Mouse (Mus musculus): ENCODE results near the gene Itga1. TPM values are rescaled to one million over a fixed set of nuclear protein-coding genes. Genes with fewer than 3 reads are reported as not detected.

The Itga1 gene
- polyA plus RNA-seq, 1 experiment from 2014 or later = 3.8 TPM

DNA sequence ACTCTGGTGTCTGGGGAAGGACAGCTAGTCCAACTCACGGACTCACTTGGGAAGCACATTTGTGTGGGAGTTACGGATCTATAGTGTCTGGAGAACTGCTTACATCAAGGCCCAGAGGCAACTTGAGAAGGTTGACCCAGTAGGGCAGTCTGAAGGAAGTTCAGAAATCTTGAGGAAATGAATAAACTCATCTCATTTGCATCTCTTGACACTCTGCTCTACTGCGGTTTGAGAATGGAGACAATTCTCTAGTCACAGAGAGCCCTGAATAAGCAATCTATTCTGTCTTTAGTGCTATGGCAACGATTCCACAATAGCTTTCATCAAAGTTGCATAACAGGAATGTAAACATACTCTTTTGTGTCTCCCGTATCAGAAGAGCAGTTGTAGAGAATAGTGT is 4.8 kb downstream of the Itga1 start:
- no peak overlapping the region for H3K27ac ChIP-seq
- peaks cover 5% of the 10 kb centered on the region; the same call in 1 of the 2 replicates for H3K4me1 ChIP-seq
- H3K27me3 ChIP-seq = no peaks in the 10 kb centered on the region; the same call in 1 of the 2 replicates
- WGBS = 73% methylated on average over 5 of the region's 5 CpGs
- no peaks in the 10 kb centered on the region for H3K36me3 ChIP-seq
- no peaks in the 10 kb centered on the region for H3K9me3 ChIP-seq
- H3K4me2 ChIP-seq (replicated peaks) = no peak overlapping the region
- no peak for ATAC-seq (ENCODE audit: insufficient number of reproducible peaks, insufficient read depth, low FRiP score, low TSS enrichment)
- H3K9ac ChIP-seq = no peak overlapping the region
- H3K4me3 ChIP-seq = no peak overlapping the region

DNA sequence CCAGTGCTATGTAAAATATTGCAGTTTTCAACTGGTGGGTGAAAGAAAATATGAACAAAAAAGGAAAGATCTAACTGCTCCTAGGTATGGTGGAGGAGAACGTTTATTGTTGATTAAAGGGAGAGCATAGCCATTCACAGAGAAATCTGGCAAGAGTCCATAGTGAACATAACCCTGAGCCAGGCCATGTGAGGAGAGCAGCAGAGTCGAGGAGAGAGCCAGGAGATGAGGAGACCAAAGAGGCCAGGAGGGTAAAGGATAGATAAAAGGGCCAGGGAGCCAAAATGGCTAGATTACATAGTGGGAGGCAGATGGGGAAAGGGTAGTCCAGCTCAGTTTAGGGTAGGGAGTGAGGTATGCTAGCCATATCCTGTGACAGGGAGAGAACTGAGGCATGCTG is 5.5 kb downstream of the Itga1 start:
- 64% methylated on average over 2 of the region's 2 CpGs for WGBS
- H3K4me3 ChIP-seq = no peak overlapping the region

DNA sequence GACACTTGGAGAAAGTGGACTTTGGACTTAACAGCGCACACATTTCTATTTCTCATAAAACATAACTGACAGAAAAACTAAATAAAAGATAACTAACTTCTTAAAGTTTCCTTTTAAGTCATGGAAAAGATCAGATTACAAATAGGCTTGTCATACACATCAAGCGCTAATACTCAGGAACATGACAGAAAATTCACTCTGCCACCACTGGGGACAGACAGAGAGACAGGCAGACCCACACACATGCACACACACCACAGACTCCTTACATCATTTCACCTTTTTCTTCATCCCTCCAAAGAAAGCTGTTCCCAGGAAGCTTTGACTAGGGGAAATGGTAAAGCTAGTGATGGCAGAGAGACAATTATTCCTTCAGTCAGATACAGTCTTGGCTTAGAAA is 6.4 kb downstream of the Itga1 start:
- no peaks in the 10 kb centered on the region for H3K9me3 ChIP-seq
- WGBS = 83% methylated on average over 2 of the region's 2 CpGs
- H3K27me3 ChIP-seq = no peaks in the 10 kb centered on the region
- H3K36me3 ChIP-seq = no peaks in the 10 kb centered on the region
- ATAC-seq (ENCODE audit: insufficient number of reproducible peaks, insufficient read depth, low FRiP score, low TSS enrichment) = no peak
- H3K4me2 ChIP-seq (replicated peaks) = no peak overlapping the region
- H3K27ac ChIP-seq = no peak overlapping the region
- H3K4me3 ChIP-seq = no peak overlapping the region
- H3K4me1 ChIP-seq = no peaks in the 10 kb centered on the region
- H3K9ac ChIP-seq = no peak overlapping the region

More for the DNA sequence above, 5.5 kb downstream of the Itga1 start:
- no peak overlapping the region for H3K9ac ChIP-seq
- no peak for ATAC-seq (ENCODE audit: insufficient number of reproducible peaks, insufficient read depth, low FRiP score, low TSS enrichment)
- H3K27ac ChIP-seq = no peak overlapping the region
- no peaks in the 10 kb centered on the region for H3K9me3 ChIP-seq
- no peak overlapping the region for H3K4me2 ChIP-seq (replicated peaks)
- no peaks in the 10 kb centered on the region for H3K36me3 ChIP-seq
- H3K4me1 ChIP-seq = peaks cover 2% of the 10 kb centered on the region; the same call in 1 of the 2 replicates
- H3K27me3 ChIP-seq = no peaks in the 10 kb centered on the region; the same call in 1 of the 2 replicates

DNA sequence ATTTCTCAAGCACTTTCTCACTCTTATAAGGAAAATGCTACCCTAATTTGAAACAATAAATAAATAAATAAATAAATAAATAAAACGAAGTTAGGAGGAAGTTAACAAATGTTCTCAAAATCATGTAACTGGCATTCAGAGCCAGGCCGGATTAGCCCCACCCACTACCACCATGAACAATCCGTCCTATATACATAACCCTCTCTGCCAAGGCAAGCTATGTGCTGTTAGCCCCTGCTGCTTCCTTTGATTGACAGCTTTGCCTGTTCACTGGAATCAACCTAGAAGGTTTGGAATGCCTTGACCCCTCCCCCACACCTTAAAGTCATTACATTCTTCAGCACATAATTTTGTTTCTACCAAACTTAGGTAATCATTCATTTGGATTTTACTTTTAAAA is 10.3 kb downstream of the Itga1 start:
- Histone ChIP-seq H3K27me3 (no peaks in the 10 kb centered on the region), H3K4me2 (replicated peaks) (no peak overlapping the region), H3K4me1 (peaks cover 10% of the 10 kb centered on the region; the same call in 1 of the 2 replicates), H3K9me3 (peaks cover 7% of the 10 kb centered on the region; the same call in 1 of the 2 replicates), H3K9ac (no peak overlapping the region), H3K27ac (no peak overlapping the region), H3K36me3 (peaks cover 18% of the 10 kb centered on the region), H3K4me3 (no peak overlapping the region)
- 63% methylated on average over 3 of the region's 3 CpGs for WGBS
- no peak for ATAC-seq (ENCODE audit: insufficient number of reproducible peaks, insufficient read depth, low FRiP score, low TSS enrichment)

DNA sequence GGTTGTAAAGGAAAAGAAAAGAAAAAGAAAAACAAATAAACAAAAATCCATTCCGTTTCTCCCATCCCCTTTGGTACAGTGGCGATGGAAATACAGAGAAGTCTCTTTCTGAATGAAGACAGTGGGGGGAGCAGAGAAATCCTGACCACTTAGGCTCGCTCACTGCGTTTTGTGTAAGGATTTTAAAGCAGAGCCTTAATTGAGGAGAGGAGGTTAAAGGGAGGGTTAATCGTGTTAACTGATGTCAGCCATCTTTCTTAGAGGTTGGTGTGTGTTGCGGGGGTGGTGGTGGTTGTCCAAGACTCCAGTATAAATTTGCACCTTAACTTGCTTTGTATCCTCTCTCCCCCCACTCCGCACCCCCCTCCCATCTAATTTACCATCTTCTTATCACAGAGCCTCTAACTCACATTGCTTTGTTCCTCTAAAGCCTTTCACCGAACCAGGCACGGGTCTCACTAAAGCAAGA is 10.8 kb downstream of the Itga1 start:
- ATAC-seq (ENCODE audit: insufficient number of reproducible peaks, insufficient read depth, low FRiP score, low TSS enrichment) = no peak
- Histone ChIP-seq H3K27me3 (no peaks in the 10 kb centered on the region), H3K4me3 (peak overlapping the region; percentile 70; the same call in 1 of the 2 replicates), H3K27ac (peak overlapping the region; percentile 90; the same call in 1 of the 2 replicates), H3K4me2 (replicated peaks) (peak overlapping the region; percentile 90), H3K4me1 (peaks cover 10% of the 10 kb centered on the region; the same call in 1 of the 2 replicates), H3K9ac (peak overlapping the region; percentile 61; the same call in 1 of the 2 replicates), H3K36me3 (peaks cover 19% of the 10 kb centered on the region), H3K9me3 (peaks cover 7% of the 10 kb centered on the region; the same call in 1 of the 2 replicates)
- 50% methylated on average over 9 of the region's 9 CpGs for WGBS

DNA sequence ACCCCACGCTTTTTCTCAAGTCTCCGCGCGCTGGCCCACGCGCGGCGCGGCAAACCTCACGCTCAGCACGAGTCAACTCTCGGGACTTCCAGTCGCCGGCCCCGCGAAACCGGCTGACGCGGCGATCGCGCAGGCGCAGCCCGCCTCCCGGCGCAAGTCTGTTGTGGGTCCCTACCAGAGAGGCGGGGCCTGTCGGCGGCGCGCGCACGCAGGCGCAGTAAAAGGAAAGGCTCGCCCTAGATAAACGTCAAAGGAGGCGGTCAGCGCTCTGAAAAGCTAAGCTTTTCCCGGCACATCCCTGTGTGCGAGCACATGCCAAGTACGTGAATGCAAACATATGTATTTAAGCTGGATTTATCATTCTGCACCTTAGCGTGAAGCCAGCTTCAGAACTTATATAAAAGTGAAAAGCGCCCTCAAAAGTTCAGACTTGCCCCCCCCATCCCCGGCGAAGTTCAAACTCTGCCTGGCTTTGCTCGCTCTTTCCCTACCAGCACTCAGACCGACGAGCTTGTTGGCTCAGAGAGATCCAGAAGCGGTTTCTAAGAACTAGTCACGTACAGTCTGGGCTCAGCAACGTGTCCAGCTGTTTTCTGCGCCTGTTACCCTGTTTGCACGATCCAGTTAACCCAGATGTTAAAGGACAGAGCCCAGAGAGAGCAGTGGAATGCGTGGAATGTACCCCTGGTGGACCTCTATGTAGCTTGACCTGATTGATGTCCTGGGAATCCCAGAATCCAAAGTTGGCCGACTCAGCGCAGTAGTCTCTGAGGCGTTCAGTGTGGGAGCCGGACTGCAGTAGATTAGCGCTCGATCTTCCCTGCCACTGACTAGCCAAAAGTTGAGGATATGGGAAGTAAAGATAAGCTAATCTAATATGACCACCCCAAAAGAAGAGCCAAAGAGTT is 11.4 kb downstream of the Itga1 start, which contains the start of gene Pelo:
TSS of gene Pelo (minus strand) at position 118 of the 908 bp plus-strand sequence.
- no peaks in the 10 kb centered on the region for H3K27me3 ChIP-seq
- ATAC-seq (ENCODE audit: insufficient number of reproducible peaks, insufficient read depth, low FRiP score, low TSS enrichment) = peak; percentile 93
- H3K4me1 ChIP-seq = peaks cover 10% of the 10 kb centered on the region; the same call in 1 of the 2 replicates
- H3K9me3 ChIP-seq = peaks cover 7% of the 10 kb centered on the region; the same call in 1 of the 2 replicates
- H3K27ac ChIP-seq = peak within 1 kb of the TSS; percentile 90
- H3K4me2 ChIP-seq (replicated peaks) = peak within 1 kb of the TSS; percentile 90
- peak within 1 kb of the TSS; percentile 82 for H3K9ac ChIP-seq
- peaks cover 19% of the 10 kb centered on the region for H3K36me3 ChIP-seq
- peak within 1 kb of the TSS; percentile 70 for H3K4me3 ChIP-seq
- under 1% methylated on average over 59 of the region's 60 CpGs for WGBS

DNA sequence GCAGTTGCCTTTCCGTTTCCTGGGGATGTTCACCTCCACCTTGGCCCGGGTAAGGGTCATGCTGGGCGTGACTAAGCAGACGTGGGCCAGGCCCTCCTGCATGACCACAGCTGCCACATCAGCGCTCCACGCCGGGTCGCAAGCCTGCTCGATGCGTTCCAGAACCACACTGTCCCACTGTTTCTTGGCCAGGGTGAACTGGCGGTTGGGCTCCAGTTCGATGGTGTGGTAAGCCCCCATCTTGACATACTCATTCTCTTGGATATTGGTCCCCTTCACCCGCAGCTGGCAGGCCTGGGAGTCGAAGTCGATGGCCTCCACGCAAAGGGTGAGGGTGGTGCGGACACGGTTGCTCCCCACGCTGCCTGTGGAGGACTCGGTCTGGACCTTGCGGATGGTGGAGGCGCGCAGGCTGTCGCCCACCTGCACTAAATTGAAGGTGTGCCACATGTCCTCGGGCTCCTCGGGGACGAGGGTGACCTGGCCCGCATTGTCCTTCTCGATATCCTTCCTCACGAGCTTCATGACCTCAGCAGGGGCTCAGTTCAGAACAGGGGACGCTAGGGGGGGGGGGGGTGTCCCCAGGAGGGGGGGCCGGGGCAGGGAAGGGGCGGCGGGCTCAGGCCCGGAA is 12.3 kb downstream of the Itga1 start:
- 9% methylated on average over 31 of the region's 35 CpGs for WGBS

DNA sequence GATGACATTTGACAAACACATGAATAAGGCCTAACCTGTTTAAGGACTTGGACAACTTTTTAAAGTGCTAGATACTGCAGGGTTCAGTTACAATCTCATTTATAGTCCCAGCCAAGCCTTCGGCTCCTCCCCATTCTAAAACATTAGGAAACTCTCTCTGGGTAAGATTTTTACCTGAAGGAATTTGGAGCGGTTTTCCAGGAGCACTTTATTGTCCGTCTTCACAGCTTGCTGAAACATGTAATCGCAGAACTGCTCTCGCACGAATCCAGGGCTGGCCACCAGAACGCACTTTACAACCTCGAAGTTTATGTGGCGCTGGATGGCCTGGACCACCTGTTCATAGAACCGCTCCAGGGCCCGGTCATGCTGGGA is 12.8 kb downstream of the Itga1 start:
- Histone ChIP-seq H3K27me3 (no peaks in the 10 kb centered on the region), H3K27ac (no peak overlapping the region), H3K4me3 (peak overlapping the region; percentile 70), H3K9me3 (peaks cover 7% of the 10 kb centered on the region; the same call in 1 of the 2 replicates), H3K9ac (peak overlapping the region; percentile 82), H3K4me2 (replicated peaks) (peak overlapping the region; percentile 90), H3K36me3 (peaks cover 19% of the 10 kb centered on the region), H3K4me1 (peaks cover 10% of the 10 kb centered on the region; the same call in 1 of the 2 replicates)
- 64% methylated on average over 11 of the region's 11 CpGs for WGBS
- ATAC-seq (ENCODE audit: insufficient number of reproducible peaks, insufficient read depth, low FRiP score, low TSS enrichment) = no peak

More for the DNA sequence above, 12.3 kb downstream of the Itga1 start:
- H3K4me2 ChIP-seq (replicated peaks) = peak overlapping the region; percentile 90
- H3K27me3 ChIP-seq = no peaks in the 10 kb centered on the region
- H3K27ac ChIP-seq = peak overlapping the region; percentile 90; the same call in 1 of the 2 replicates
- peaks cover 10% of the 10 kb centered on the region; the same call in 1 of the 2 replicates for H3K4me1 ChIP-seq
- ATAC-seq (ENCODE audit: insufficient number of reproducible peaks, insufficient read depth, low FRiP score, low TSS enrichment) = peak; percentile 68
- peak overlapping the region; percentile 82 for H3K9ac ChIP-seq
- H3K36me3 ChIP-seq = peaks cover 19% of the 10 kb centered on the region
- peak overlapping the region; percentile 70 for H3K4me3 ChIP-seq
- peaks cover 7% of the 10 kb centered on the region; the same call in 1 of the 2 replicates for H3K9me3 ChIP-seq

DNA sequence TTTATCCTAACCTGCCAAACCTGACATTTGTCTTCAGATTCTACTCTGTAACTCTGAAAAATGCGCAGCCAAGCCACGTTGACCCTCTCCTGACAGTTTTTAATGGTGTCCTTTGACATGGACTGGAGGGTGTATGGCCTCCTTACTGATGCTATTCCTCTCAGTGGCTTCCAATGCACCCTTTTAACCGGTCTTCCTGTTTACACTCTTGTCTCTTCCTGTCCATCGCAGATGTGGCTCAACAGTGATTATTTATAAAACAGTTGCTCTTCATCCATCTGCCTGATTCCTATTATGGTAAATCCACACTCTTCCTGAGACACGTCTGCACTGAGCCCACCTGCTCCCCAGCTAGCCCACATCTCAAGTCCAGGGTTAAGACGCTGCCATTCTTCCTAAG is 15.8 kb downstream of the Itga1 start:
- no peaks in the 10 kb centered on the region for H3K27me3 ChIP-seq
- H3K9me3 ChIP-seq = peaks cover 7% of the 10 kb centered on the region; the same call in 1 of the 2 replicates
- H3K4me1 ChIP-seq = peaks cover 10% of the 10 kb centered on the region; the same call in 1 of the 2 replicates
- 92% methylated on average over 6 of the region's 6 CpGs for WGBS
- no peak overlapping the region for H3K4me2 ChIP-seq (replicated peaks)
- H3K4me3 ChIP-seq = no peak overlapping the region
- no peak overlapping the region for H3K27ac ChIP-seq
- peaks cover 19% of the 10 kb centered on the region for H3K36me3 ChIP-seq
- ATAC-seq (ENCODE audit: insufficient number of reproducible peaks, insufficient read depth, low FRiP score, low TSS enrichment) = no peak
- no peak overlapping the region for H3K9ac ChIP-seq

DNA sequence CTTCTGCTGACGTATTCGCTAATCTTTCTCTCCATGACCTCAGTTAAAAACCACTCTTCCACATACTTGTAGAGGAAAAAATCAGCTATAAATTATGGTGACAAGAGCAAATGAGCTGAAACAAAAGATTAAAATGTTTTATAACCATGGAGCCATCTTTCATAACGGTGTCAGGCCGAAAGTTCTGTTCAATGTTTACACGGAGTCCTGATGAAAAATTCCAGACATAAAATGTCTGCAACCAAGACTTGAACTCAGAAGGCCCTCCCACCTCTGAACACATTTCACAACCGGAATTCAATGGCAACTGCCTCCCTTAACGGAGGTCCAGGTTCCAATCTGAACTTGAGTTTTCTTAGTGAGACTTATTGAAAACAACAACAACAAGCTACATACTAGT is 19.4 kb downstream of the Itga1 start:
- no peak for ATAC-seq (ENCODE audit: insufficient number of reproducible peaks, insufficient read depth, low FRiP score, low TSS enrichment)
- Histone ChIP-seq H3K36me3 (peaks cover 6% of the 10 kb centered on the region), H3K9me3 (0 out of 2 replicates have a peak, but pooled peaks cover 2% of the 10 kb centered on the region), H3K27ac (no peak overlapping the region), H3K4me1 (no peaks in the 10 kb centered on the region), H3K4me2 (replicated peaks) (no peak overlapping the region), H3K27me3 (no peaks in the 10 kb centered on the region), H3K9ac (no peak overlapping the region), H3K4me3 (no peak overlapping the region)
- 86% methylated on average over 7 of the region's 7 CpGs for WGBS

DNA sequence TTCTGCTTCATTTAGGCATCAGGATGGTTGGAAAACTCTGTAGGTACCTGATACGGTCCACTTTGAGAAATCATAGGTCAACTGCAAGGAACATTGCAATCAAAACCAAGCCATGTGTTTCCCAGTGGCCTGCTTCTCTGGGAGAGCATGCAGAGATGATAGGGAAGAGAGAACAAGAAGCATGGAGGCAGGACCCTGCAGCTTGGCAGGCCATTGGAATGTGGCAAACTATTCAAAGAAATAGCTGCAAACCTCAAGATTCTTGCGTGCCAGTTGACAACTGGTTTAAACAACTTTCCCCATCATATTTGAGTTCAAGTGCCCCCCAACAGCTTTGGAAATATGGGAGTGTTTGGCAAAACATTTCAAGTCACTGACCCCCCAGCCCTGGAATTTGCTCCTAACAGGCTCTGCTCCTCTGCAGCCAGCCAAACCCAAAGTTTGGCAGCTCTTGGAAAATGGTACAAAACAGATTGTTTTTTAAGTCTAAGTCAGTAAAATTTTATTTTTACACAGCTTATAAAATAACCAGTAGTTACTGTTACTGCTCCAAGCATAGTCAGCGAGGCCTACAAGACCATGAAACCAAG is 21.7 kb downstream of the Itga1 start:
- no peaks in the 10 kb centered on the region for H3K36me3 ChIP-seq
- no peak overlapping the region for H3K9ac ChIP-seq
- no peak overlapping the region for H3K4me3 ChIP-seq
- no peaks in the 10 kb centered on the region for H3K9me3 ChIP-seq
- H3K4me2 ChIP-seq (replicated peaks) = no peak overlapping the region
- no peak for ATAC-seq (ENCODE audit: insufficient number of reproducible peaks, insufficient read depth, low FRiP score, low TSS enrichment)
- no peak overlapping the region for H3K27ac ChIP-seq
- 88% methylated on average over 3 of the region's 3 CpGs for WGBS
- no peaks in the 10 kb centered on the region for H3K4me1 ChIP-seq
- H3K27me3 ChIP-seq = no peaks in the 10 kb centered on the region
